10 mouse cellular contexts compared by ENCODE assay signal in genomic region chr5:133991556-133991955, GRCm38 (mm10).
DNase-seq lines count a peak whose midpoint lies in the region; ATAC-seq and TF ChIP-seq lines count a peak whose summit lies in the region.
"Had no signal": no experiment of that assay in that cellular context is flagged by ENCODE, and none has a peak within 500 bp of the region (broad histone marks: within the 10 kb centered on the region; RNA-seq: fewer than 3 reads in every experiment).

No protein-coding gene starts in this region.

- no peak for ATAC-seq in hindbrain, postnatal 0 days
- ATAC-seq in hindbrain, embryonic 11.5 days (ENCODE audit: low FRiP score): no peak
- ATAC-seq in CD4-positive, CD25-positive, alpha-beta regulatory T cell, adult 4 months: no peak

- intact Hi-C loops in heart, postnatal 14 days (cut with DNase I): no loop called here

- H3K36me3 ChIP-seq in hindbrain, postnatal 0 days (ENCODE audit: insufficient read depth, low read length): no peaks in the 10 kb centered on the region
- no peaks in the 10 kb centered on the region for H3K36me3 ChIP-seq in hindbrain, embryonic 11.5 days (ENCODE audit: control insufficient read depth, insufficient read depth, low read length)
- H3K36me3 ChIP-seq: G1E had no signal

- no peak overlapping the region for H3K27ac ChIP-seq in hindbrain, postnatal 0 days
- H3K27ac ChIP-seq in hindbrain, embryonic 11.5 days (ENCODE audit: low read depth, low read length): no peak overlapping the region

- WGBS in hindbrain, postnatal 0 days: 17% methylated on average over 3 of the region's 3 CpGs
- 24% methylated on average over 3 of the region's 3 CpGs for WGBS in hindbrain, embryonic 11.5 days

- H3K27me3 ChIP-seq in hindbrain, postnatal 0 days (ENCODE audit: insufficient read depth, low read length): no peaks in the 10 kb centered on the region
- no peaks in the 10 kb centered on the region for H3K27me3 ChIP-seq in hindbrain, embryonic 11.5 days (ENCODE audit: control insufficient read depth, insufficient read depth, low read length)

- peak; percentile 63 for DNase-seq in hindbrain, postnatal 0 days (ENCODE audit: low spot score)
- no peak for DNase-seq in hindbrain, embryonic 11.5 days (ENCODE audit: low spot score)
- peak; percentile 10 for DNase-seq in urinary bladder, postnatal 25 days (ENCODE audit: low spot score)
- DNase-seq in urinary bladder, postnatal 10 days (ENCODE audit: low spot score): no peak
- peak; percentile 48 to 66 for DNase-seq in heart, postnatal 14 days
- DNase-seq in cerebellum, adult 9-11 months: no peak
- no peak for DNase-seq in ovary, postnatal 36 days (ENCODE audit: low spot score)
- DNase-seq: cerebellum, adult 11 months had no signal

- no peak overlapping the region for H3K9ac ChIP-seq in hindbrain, postnatal 0 days (replicated peaks; ENCODE audit: low read length)
- no peak overlapping the region for H3K9ac ChIP-seq in hindbrain, embryonic 11.5 days (ENCODE audit: low read depth, low read length)

- H3K4me2 ChIP-seq in hindbrain, postnatal 0 days (ENCODE audit: low read depth, low read length): no peak overlapping the region
- H3K4me2 ChIP-seq in hindbrain, embryonic 11.5 days (replicated peaks; ENCODE audit: low read depth, low read length): no peak overlapping the region

- no peaks in the 10 kb centered on the region for H3K4me1 ChIP-seq in hindbrain, postnatal 0 days (ENCODE audit: insufficient read depth, low read length)
- no peaks in the 10 kb centered on the region for H3K4me1 ChIP-seq in hindbrain, embryonic 11.5 days (replicated peaks; ENCODE audit: control insufficient read depth, insufficient read depth, low read length)

- H3K4me3 ChIP-seq in hindbrain, postnatal 0 days (ENCODE audit: low read length): no peak overlapping the region
- H3K4me3 ChIP-seq in hindbrain, embryonic 11.5 days (ENCODE audit: low read depth, low read length): no peak overlapping the region

- H3K9me3 ChIP-seq in hindbrain, postnatal 0 days (ENCODE audit: low read length): no peaks in the 10 kb centered on the region
- H3K9me3 ChIP-seq in hindbrain, embryonic 11.5 days (ENCODE audit: control insufficient read depth, low read length): no peaks in the 10 kb centered on the region

- no peak for TF ChIP-seq CTCF in hindbrain, postnatal 0 days (IDR thresholded peaks at IDR 0.05; ENCODE audit: low read depth)

Comparison
In these comparisons a context has a peak if more than half of its experiments do, and no peak if none do; other contexts are left out.
1. DNase-seq: peak in hindbrain, postnatal 0 days (single experiment), urinary bladder, postnatal 25 days (single experiment) and heart, postnatal 14 days (2 of 2); none in hindbrain, embryonic 11.5 days (single experiment), urinary bladder, postnatal 10 days (single experiment), cerebellum, adult 9-11 months (single experiment) and ovary, postnatal 36 days (single experiment).